Comparison of ENCODE assay signal across 7 mouse cellular contexts in genomic region chr1:178368548-178369271, GRCm38 (mm10). TPM values are rescaled to one million over a fixed set of nuclear protein-coding genes. Genes with fewer than 3 reads are reported as not detected.
A peak's percentile ranks its signal among the peaks of the same experiment; 100 is the strongest.
DNase-seq lines count a peak whose midpoint lies in the region; ATAC-seq lines count a peak whose summit lies in the region.

No protein-coding gene starts in this region.

- H3K4me1 ChIP-seq in intestine, embryonic 15.5 days (replicated peaks), result peaks cover 4% of the 10 kb centered on the region; the same call in 1 of the 2 replicates
- H3K4me1 ChIP-seq in midbrain, embryonic 10.5 days, result peaks cover 25% of the 10 kb centered on the region

- WGBS in intestine, embryonic 15.5 days, result 2% methylated on average over 36 of the region's 36 CpGs
- 3% methylated on average over 36 of the region's 36 CpGs for WGBS in midbrain, embryonic 10.5 days

- peak overlapping the region; percentile 50 for H3K4me3 ChIP-seq in intestine, embryonic 15.5 days (replicated peaks)
- peak overlapping the region; percentile 64 for H3K4me3 ChIP-seq in midbrain, embryonic 10.5 days

- peak overlapping the region; percentile 89 for H3K27ac ChIP-seq in intestine, embryonic 15.5 days
- peak overlapping the region; percentile 87 for H3K27ac ChIP-seq in midbrain, embryonic 10.5 days (replicated peaks)

- H3K27me3 ChIP-seq in intestine, embryonic 15.5 days (replicated peaks), result no peaks in the 10 kb centered on the region
- H3K27me3 ChIP-seq in midbrain, embryonic 10.5 days (ENCODE audit: low read depth, poor library complexity, severe bottlenecking), result no peaks in the 10 kb centered on the region

- H3K9me3 ChIP-seq in intestine, embryonic 15.5 days, result no peaks in the 10 kb centered on the region
- H3K9me3 ChIP-seq in midbrain, embryonic 10.5 days (replicated peaks), result no peaks in the 10 kb centered on the region

- H3K36me3 ChIP-seq in intestine, embryonic 15.5 days, result no peaks in the 10 kb centered on the region
- H3K36me3 ChIP-seq in midbrain, embryonic 10.5 days, result no peaks in the 10 kb centered on the region

- intact Hi-C loops in gastrocnemius, postnatal 36 days (cut with DNase I), result loop anchor here (2.0 kb wide), 1 partner anchor 34 kb away; no protein-coding TSS in a partner anchor
- intact Hi-C loops in left cerebral cortex, postnatal 25 days (cut with DNase I), result loop anchor here (1.0 kb wide), 3 partner anchors 31 to 50 kb away; partner anchors contain the start of genes Efcab2 and Hnrnpu

- peak overlapping the region; percentile 82 for H3K4me2 ChIP-seq in intestine, embryonic 15.5 days (replicated peaks)

- peak; percentile 97 for DNase-seq in adrenal gland, adult 2 months
- DNase-seq in embryo, embryonic 11.5 days (ENCODE audit: low read depth, low spot score), result peak; percentile 73
- DNase-seq in gastrocnemius, postnatal 36 days, result peak; percentile 88 to 89
- DNase-seq in left cerebral cortex, postnatal 25 days (ENCODE audit: low spot score in 2 of 2), result peak; percentile 95 to 98
- DNase-seq in midbrain, embryonic 10.5 days (ENCODE audit: low spot score), result peak; percentile 83
- DNase-seq in right cerebral cortex, postnatal 4 days, result peak; percentile 83

- H3K9ac ChIP-seq in intestine, embryonic 15.5 days, result peak overlapping the region; percentile 44

- peak; percentile 99 for ATAC-seq in intestine, embryonic 15.5 days

RNA-seq across cellular contexts. Expression of gene Hnrnpu, which starts 31.1 kb away (rescaled TPM):
- 100 to 1,000 TPM; 319 to 336 TPM for total RNA-seq in adrenal gland, adult 2 months (2021)
- 27.4 and 28.2 TPM in 2 replicates for polyA plus RNA-seq in adrenal gland, adult 2 months (2012; rRNA removed)
- total RNA-seq in gastrocnemius, postnatal 36 days (2021), result 100 to 1,000 TPM in 1 of 2 experiments, 10 to 100 TPM in 1; 91.7 to 124 TPM
- polyA plus RNA-seq in intestine, embryonic 15.5 days (2015; fragmentation: Nextera tagmentation; extraction: Ambion mirVana), result 300 and 379 TPM in 2 replicates
- 100 to 1,000 TPM; 382 to 390 TPM for total RNA-seq in left cerebral cortex, postnatal 25 days (2021)
- 440 and 471 TPM in 2 replicates for polyA plus RNA-seq in midbrain, embryonic 10.5 days (2016; fragmentation: Nextera tagmentation; extraction: Ambion mirVana)

RNA-seq across cellular contexts. Expression of gene Efcab2, which starts 37.2 kb away (rescaled TPM):
- total RNA-seq in adrenal gland, adult 2 months (2021), result 1 to 10 TPM; 2.6 to 2.9 TPM
- polyA plus RNA-seq in adrenal gland, adult 2 months (2012; rRNA removed), result 0.07 and 0.08 TPM in 2 replicates
- total RNA-seq in gastrocnemius, postnatal 36 days (2021), result 10 to 100 TPM; 11.4 to 11.7 TPM
- 7.3 and 8.6 TPM in 2 replicates for polyA plus RNA-seq in intestine, embryonic 15.5 days (2015; fragmentation: Nextera tagmentation; extraction: Ambion mirVana)
- 10 to 100 TPM in 1 of 2 experiments, 1 to 10 TPM in 1; 8.0 to 11.5 TPM for total RNA-seq in left cerebral cortex, postnatal 25 days (2021)
- 7.9 and 8.0 TPM in 2 replicates for polyA plus RNA-seq in midbrain, embryonic 10.5 days (2016; fragmentation: Nextera tagmentation; extraction: Ambion mirVana)

RNA-seq across cellular contexts. Expression of gene Cox20, which starts 49.8 kb away (rescaled TPM):
- 100 to 1,000 TPM in 1 of 2 experiments, 10 to 100 TPM in 1; 95.5 to 132 TPM for total RNA-seq in adrenal gland, adult 2 months (2021)
- 4.1 and 4.7 TPM in 2 replicates for polyA plus RNA-seq in adrenal gland, adult 2 months (2012; rRNA removed)
- 10 to 100 TPM; 31.6 to 33.7 TPM for total RNA-seq in gastrocnemius, postnatal 36 days (2021)
- 134 and 159 TPM in 2 replicates for polyA plus RNA-seq in intestine, embryonic 15.5 days (2015; fragmentation: Nextera tagmentation; extraction: Ambion mirVana)
- 10 to 100 TPM; 29.8 to 33.8 TPM for total RNA-seq in left cerebral cortex, postnatal 25 days (2021)
- 96.1 and 103 TPM in 2 replicates for polyA plus RNA-seq in midbrain, embryonic 10.5 days (2016; fragmentation: Nextera tagmentation; extraction: Ambion mirVana)

Comparison
In these comparisons a context has a peak if more than half of its experiments do, and no peak if none do; other contexts are left out.
1. Peak in every context shown above with its lines: DNase-seq, ATAC-seq, H3K4me3 ChIP-seq and H3K27ac ChIP-seq.